Mouse (Mus musculus): Measurements from ENCODE around the gene Scgb1b24.

Scgb1b24 gene

DNA sequence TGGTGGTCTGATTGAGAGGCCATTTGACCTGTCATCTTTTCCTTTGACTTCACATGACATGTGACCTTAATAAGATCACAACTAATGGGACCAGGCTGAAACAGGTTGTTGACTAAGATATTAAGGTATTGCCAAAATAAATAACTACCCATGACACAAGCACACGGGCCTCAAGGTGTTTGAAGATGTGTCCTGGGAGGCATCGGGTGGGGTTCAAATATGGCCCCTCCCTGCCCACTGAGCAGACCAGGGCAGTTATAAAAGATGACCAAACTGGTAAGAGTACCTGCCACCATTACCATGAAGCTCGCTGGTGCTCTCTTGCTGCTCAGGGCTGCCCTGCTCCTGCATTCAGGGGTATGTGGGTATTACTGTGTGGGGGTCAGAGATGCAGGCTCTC is at the start of gene Scgb1b24:
Gene Scgb1b24 (plus strand): TSS at position 301 of the 400 bp plus-strand sequence.
- no peak for DNase-seq (ENCODE audit: low read depth, low spot score)

DNA sequence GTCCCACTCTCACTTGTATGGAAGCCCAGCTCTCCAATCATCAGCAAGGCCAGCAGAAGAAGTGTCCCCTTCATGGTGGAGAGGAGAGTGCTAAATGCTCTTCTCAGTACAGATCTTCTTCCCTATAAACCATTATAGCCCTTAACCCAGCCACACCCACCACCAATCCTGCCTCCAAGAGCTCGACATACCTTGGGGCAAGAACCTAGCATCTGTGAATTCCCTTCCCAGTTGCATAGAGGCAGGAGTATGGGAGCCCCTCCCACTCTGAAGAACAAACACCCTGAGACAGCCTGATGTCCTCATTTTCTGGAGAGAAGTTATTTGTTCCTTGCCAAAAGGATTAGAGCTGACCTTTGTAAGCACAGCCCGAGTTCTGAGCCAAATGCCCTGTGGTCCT is 4.4 kb upstream of the Scgb1b24 start, which contains the start of gene Scgb2b24:
Gene Scgb2b24 (minus strand): TSS at position 101 of the 400 bp plus-strand sequence.
- DNase-seq (ENCODE audit: low read depth, low spot score), result no peak

Data from CD4-positive helper T cell, adult 2 months (primary cell).